Mouse (Mus musculus) heart, adult 18-20 months (tissue): Measurements from ENCODE around the gene Hsd11b1. TPM values are rescaled to one million over a fixed set of nuclear protein-coding genes. Genes with fewer than 3 reads are reported as not detected.

Experiments used
- DNase-seq, 2 experiments: peaks; one replicate each; pipeline ENCODE4 v3.0.0; 2021 to 2022; ENCODE audit warnings: mixed read lengths in 1 of 2
- total RNA-seq, 2 experiments: library from RNA; stranded (reverse); gene quantifications; 2 replicates each; pipeline ENCODE4 v1.2.3; 2021

Gene Hsd11b1
- total RNA-seq, 2 experiments from 2014 or later: 15.1 to 19.6 TPM

DNA sequence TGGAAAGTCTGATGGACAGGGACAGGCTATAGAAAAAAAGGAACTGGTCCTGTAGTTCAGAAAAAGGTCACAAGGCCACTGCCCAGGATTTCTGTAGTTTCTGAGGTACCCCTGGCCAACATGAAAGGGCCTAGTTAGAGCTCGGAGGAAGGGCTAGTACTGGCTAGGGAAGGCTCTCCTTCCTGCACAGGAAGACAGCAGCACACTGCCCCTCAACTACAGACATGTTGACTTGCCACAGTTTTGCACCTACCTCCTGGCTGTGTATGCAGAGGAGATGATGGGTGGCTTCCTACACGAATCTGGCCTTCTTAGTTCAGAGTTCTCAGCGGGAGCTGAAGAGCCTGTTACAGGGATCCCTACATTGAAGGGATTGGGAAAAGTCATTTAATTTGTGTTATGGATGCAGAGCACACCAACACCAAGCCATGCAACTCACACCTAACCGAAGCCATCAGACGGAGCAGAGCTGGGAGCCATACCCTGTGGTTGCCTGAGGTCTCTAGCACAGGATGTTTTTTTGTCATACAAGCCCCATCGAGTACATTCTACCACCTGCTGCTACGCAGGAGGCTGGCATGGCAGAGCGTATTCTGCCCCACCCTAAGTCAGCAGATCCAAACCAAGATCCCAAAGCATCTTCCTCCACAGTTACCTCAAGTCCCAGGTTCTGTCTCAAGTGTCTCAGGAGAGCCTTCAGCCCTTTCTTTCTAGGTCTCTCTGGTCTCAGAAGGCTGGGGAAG, 63.1 kb downstream of the Hsd11b1 start:
- no peak for DNase-seq

- no peak for DNase-seq
Measured at GRCm38 (mm10) chr1:193198312-193198711, 65.6 kb downstream of the Hsd11b1 start.

- no peak for DNase-seq
Measured at GRCm38 (mm10) chr1:193197494-193198205, 66.2 kb downstream of the Hsd11b1 start.

DNA sequence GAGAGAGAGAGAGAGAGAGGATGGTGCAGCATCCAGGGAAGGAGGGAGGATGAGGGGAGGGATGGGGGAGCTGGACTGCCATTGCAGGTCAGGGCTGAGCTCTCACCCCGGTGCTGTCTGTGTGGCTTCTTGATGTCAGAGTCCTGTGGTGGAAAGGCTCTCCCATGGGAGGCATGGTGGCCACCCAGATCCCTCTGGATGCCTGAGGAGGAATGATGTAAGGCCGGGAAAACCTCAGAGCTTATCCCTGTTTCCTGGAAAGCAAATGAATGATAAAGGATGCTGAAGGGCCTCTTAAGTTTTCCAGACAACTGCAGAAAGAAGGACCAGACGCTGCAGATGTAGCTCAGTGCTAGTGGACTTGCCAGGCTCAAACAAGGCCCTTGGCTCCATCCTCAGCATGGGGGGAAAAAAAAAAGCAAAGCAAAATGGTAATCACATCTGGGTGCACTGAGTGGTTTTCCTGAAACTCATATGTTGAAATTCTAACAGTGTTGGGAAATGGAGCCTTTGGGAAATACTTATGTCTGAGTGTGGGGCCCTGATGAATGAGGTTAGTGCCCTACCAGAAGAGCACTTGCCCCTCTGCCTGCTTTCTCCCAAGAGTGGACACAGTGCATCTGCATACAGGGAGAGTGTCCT, 68.6 kb downstream of the Hsd11b1 start:
- DNase-seq: no peak

DNA sequence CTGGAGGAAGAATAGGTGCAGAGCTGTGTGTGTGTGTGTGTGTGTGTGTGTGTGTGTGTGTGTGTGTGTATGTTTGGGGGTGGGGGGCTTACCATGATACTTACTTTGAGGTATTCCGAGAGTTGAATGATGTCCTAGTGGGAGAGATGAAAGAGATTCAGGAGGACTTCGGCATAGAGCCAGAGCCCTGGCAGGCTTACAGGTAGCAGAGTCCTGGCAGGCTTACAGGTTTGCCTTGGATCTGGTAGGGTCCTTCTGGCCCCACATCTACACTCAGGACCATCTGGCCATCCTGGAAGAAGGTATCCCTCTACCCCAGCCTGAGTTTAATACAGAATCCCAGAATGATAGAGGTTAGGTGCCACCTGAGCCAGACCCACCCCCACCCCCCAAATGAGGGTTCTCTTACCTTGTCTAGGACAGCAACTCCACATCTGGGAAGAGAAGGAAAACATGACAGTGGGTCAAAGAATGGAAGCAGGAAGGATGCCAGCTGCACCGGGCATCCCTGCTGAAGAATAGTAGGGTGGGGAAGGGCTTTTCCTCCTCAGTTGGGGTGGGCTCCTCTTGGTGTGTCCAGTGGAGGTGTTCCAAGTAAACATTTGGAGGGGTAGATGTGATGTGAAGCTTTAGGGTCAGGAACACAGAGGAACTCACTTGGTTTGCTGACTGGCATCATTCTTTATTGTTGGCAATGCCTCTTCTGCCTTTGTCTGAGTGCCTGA, 69.3 kb downstream of the Hsd11b1 start:
- DNase-seq: no peak

DNA sequence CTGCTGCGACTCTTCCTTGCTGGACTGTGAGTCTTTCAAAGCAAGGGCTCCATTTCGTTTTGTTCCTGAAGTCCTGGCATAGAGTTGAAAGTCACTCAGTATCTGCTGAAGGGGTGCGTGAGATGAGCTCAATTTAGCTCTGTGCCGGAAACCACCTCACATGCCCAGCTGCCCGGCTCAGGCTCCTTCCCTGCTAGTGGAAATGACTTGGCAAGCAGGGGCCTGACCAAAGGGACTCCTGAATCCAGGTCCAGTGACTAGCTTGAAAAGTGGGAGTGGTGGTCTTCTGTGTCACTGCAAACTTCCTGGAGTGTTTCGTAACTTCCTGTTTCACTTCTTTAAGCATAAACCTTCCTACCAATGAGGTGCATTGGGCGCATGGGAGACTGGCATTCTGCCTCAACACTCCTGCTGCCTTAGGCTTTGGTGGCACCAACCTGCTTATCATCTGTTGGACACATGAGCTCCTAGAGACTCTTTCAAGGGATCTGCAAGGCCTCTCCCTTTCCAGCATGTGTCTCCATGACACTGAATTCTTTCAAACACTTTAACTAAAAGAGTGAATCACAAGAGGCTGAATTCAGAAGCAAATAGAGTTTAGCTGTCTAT, 72.1 kb downstream of the Hsd11b1 start:
- peak; percentile 55 to 73 for DNase-seq

DNA sequence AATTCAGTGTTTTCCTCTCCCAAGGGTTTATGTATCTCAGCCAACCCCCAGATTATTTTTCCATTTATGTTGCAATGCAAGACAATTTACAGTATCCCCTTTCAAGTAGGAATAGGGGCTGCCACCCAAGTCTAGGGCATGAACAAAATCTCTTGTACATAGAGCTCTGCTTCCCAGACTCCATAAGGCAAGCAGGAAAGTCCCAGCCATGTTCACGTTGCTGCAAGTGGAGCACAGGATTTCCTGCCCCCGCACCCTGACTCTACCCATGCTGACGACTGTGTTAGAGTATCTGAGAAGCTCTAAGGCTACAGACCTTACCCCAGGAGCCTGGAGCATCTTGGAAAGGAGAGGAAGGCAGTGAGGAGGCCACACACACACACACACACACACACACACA, 74.1 kb downstream of the Hsd11b1 start:
- peak in 1 of 2 experiments; percentile 35 for DNase-seq

GRCm38 (mm10) chr1:193189151-193189621, 74.7 kb downstream of the Hsd11b1 start:
- peak; percentile 79 to 88 for DNase-seq

DNA sequence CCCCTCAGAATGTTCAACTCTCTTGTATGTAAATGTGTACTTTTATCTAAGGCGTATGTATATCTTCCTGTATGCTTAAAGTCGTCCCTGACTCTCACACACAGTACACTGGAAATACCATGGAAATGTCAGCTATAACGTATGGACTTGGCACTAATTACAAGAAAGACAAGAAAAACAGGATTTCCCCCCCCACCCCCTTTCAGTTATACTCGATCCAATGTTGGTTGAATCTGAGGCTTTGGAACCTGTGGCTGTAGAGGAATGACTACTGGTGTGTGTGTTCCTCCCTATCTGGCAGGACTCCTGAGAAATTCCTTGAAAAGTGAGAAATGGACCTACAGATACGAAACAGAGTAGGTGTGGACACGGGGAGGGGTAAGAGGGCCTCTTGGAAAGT, 75.6 kb downstream of the Hsd11b1 start:
- no peak for DNase-seq

DNA sequence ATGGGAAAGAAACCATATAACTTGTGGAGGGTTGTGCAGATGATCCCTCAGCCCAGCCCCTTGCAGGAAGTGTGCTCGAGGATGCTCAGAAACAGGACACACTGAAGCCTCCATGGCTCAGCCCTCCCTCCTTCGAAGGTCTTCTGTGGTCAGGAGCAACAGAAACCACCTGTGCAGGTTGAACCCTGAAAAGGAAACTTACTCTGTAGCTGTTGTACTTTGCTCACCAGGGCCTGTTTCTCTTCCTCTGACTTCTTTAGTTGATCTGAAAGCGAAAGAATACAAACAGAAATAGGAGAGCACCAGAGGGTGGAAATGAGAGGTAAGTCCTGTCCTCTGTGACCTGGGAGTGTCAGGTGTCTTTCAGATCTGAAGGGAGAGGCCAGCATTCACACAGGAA, 82.8 kb downstream of the Hsd11b1 start:
- no peak for DNase-seq

GRCm38 (mm10) chr1:193174143-193174733, 89.6 kb downstream of the Hsd11b1 start:
- DNase-seq: peak in 1 of 2 experiments; percentile 24

DNA sequence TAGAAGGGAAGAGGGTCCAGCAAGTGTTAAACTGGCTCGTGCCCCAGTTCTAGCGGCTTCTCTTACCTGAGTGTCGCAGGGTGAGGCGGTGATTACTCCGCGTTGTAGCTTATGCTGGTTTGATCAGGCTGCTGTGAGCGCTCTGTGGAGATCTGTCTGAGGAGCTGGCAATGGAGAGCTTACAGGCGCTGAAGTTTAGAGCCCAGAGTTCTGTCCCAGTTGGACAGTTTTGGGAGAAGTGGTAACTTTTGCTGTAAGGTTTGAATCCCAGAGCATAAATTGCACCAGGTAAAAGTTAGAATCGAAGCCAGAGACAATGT, 90.1 kb downstream of the Hsd11b1 start:
- no peak for DNase-seq

DNA sequence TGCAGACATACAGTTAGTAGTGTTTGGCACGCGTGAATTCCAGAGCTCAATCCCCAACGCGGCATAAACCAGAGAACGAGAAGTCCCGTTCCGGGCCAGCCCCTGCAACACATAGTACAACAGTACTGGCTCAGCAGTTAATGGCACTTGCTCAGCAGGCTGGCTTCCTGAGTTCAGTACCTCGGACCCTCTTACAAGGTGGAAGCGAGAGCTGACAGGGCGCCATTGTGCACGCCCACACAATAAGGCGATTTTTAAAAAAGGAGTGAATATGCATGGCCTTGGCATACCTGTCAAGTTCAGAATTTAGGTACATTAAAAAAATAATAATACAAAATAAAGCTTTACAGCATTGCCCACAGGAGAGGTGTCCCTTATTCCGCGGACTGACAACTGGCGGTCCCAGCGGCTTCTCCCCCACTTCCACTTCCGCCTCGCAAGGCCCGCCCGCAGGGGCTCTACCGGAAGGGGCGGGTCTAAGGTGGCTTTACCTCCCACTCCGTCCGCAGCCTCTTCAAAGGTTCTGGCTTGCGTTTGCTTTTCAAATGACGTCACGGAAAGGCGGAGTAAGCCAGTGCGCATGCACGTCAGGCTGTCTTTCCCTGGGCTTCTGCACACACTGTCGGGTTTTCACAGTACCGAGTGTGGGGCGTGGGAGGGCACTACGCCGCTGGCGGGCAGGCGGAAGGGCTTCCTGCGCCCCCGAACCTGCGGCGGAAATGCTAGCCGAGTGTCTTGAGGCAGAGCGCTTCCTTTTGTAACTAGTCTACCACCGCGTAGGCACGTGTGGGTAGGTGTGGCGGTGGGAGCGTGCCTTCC, 90.7 kb downstream of the Hsd11b1 start:
- DNase-seq: peak; percentile 98

Other genes starting within 250 kb of the Hsd11b1 start
- gene Syt14, start 228.3 kb downstream of the Hsd11b1 start, total RNA-seq: under 1 TPM; 0.15 to 0.36 TPM
- 10 to 100 TPM; 10.1 to 12.4 TPM for gene Diexf, start 133.8 kb downstream of the Hsd11b1 start, total RNA-seq
- gene Irf6, start 111.0 kb downstream of the Hsd11b1 start, total RNA-seq: 1 to 10 TPM; 1.1 to 2.5 TPM
- gene A130010J15Rik, start 96.0 kb downstream of the Hsd11b1 start, total RNA-seq: 1 to 10 TPM; 4.1 to 5.1 TPM
- 1 to 10 TPM; 1.3 to 4.7 TPM for gene Traf3ip3, start 62.4 kb downstream of the Hsd11b1 start, total RNA-seq
- gene Lamb3, start 56.4 kb downstream of the Hsd11b1 start, total RNA-seq: 10 to 100 TPM in 1 of 2 experiments, 1 to 10 TPM in 1; 8.5 to 13.5 TPM
- gene G0s2, start 9.1 kb upstream of the Hsd11b1 start, total RNA-seq: 10 to 100 TPM; 43.4 to 49.3 TPM
- gene Camk1g, start 106.2 kb upstream of the Hsd11b1 start, total RNA-seq: under 1 TPM; 0.15 to 0.22 TPM